Mouse (Mus musculus) kidney, adult 2 months (tissue): ENCODE measurements around the gene Nav2.

ENCODE experiments used
- CTCF ChIP-seq: fragments of 200-500 bp; conservative IDR thresholded peaks from 2 replicates; pipeline ENCODE4 v1.5.1; 2011; ENCODE audit warnings: low read depth, mild to moderate bottlenecking, control low read depth, low read length, moderate library complexity, mixed read lengths; ENCODE audit not compliant: insufficient read depth, insufficient read length
- POLR2A ChIP-seq: fragments of 200-500 bp; IDR thresholded peaks from one replicate; pipeline ENCODE4 v1.6.1; 2011; ENCODE audit warnings: low read depth, low read length, control low read depth

- TF ChIP-seq POLR2A, result no peak
- no peak for TF ChIP-seq CTCF
Observed at GRCm38 (mm10) chr7:49634291-49635073, 726.0 kb downstream of the Nav2 start.
